Mouse (Mus musculus): ENCODE measurements around the gene Sec62.
"Not testable (repeated sequence)": the region's sequence is repeated elsewhere in the genome, so short reads cannot be mapped to it uniquely, and the experiment has no call there.

Gene Sec62

DNA sequence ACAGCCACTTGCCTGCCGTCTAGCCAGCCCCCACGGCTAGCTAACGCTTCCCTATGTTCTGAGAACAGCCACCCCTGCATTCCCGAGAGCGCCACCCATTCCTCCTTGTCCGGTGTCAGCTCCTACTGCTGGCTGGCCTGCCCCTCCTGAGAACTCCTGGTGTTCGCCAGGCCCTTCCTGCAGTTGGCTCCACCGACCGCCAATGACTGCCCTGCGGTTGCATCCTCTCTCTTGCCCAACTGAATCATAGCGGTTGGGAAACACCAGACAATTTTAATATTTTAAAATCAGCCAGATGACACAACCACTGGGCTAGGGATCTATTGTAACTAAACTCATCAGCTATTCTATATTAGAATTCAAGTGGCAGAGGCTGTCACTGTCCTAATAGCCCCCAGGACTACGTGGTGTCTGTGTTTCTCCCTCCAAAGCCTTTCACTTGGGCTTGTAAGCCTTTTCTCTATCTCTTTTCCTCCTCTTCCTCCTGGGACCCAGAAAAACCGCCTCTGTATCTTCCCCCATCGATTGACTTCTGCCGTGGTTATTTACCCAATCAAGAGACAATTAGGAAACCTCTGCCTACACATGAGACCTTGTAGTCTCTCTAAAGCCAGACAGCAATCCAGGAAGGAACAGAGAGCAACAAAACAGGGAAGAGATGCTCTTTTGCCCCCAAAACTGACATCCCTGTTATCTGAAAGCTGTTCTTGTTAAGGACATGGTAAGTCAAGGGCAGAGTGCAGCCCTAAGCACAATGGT is 39.4 kb downstream of the Sec62 start:
- DNase-seq (ENCODE audit: extremely low spot score, low spot score) = no peak

DNA sequence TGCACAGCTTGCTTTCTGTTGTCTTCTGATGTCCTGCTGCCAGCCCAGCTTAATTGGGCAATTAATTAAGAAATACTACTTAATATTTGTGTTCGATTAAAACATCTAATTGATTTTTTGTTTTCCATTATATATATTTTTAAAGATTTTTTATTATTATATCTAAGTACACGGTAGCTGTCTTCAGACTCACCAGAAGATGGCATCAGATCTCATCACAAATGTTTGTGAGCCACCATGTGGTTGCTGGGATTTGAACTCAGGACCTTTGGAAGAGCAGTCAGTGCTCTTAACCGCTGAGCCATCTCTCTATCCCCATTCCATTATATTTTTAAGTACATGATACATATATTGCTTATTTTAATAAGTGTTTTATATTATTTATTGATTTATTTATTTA is 40.6 kb downstream of the Sec62 start:
- no peak for DNase-seq (ENCODE audit: extremely low spot score, low spot score)

DNA sequence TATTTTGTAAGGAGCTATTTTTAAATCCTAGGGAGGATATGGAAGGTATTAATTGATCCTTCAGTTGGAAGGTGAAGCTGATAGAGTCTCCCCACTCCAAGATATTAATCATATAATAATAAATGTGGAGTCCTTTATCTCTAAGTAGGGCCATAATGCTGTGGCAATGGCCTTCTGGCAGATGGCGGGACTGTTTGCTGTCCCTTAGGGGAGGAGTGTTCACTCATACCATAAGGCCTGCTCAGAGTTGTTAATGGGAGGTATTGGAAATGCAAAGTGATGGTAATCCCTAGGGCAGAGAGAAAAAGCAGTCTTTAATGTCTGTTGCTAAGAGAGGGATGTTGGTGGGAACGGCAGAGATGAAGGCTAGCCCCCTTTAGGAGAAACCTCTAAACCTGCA is 53.1 kb downstream of the Sec62 start:
- no peak for DNase-seq (ENCODE audit: extremely low spot score, low spot score)

DNA sequence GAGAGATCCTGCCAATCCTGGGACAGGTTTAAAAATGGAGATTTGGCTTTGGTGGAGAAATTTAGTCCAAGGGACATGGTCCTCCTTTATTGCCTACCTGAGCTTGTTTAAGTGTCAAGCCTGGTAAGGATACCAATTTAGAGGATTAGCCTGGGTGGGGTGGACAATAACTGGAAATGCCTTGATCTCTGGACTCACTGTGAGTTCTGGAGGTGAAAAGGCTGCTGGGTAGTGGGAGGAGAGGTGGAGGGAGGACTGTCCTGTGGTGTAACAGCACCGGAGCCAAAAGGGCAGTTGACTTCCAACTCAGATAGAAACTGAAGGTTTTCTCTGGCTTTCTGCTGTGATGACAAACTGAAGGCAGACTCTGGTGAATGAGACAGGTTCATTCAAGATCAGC is 54.7 kb downstream of the Sec62 start:
- DNase-seq (ENCODE audit: extremely low spot score, low spot score) = no peak

DNA sequence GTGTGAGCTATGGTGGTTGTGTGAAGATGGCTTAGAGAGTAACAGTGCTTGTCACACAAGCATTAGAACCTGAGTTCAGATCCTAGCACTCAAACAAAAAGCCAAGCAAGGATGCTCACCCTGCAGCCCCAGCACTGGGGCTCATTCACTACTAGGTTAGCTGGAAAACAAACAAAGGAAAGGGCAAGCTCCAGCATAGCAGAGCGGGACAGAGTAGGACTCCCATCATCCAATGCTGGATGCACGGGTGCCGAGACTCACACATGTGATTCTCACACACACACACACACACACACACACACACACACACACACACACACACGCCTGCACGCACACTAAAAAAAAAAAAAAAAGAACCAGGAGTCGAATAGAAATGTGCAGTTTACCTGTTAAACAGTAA is 58.7 kb downstream of the Sec62 start:
- no peak for DNase-seq (ENCODE audit: extremely low spot score, low spot score)

DNA sequence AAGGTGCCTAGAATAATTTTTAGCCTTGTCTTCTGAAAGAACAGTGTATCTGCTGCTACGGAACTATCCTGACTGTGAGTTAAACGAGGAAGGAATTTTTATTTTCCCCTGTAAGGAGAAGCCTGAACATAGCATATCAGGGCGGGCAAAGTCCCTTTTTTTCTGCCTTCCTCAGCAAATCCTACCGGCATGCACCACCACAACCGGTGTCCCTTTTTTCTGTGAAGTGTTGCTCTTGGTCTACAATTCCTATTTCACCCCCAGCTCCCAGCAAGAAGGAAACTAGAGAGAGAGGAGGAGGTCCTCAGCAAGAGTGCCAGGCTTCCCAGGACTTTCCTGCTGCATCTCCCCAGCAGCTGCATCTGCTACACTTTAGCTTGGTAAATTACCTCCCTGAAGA is 60.9 kb downstream of the Sec62 start:
- no peak for DNase-seq (ENCODE audit: extremely low spot score, low spot score)

DNA sequence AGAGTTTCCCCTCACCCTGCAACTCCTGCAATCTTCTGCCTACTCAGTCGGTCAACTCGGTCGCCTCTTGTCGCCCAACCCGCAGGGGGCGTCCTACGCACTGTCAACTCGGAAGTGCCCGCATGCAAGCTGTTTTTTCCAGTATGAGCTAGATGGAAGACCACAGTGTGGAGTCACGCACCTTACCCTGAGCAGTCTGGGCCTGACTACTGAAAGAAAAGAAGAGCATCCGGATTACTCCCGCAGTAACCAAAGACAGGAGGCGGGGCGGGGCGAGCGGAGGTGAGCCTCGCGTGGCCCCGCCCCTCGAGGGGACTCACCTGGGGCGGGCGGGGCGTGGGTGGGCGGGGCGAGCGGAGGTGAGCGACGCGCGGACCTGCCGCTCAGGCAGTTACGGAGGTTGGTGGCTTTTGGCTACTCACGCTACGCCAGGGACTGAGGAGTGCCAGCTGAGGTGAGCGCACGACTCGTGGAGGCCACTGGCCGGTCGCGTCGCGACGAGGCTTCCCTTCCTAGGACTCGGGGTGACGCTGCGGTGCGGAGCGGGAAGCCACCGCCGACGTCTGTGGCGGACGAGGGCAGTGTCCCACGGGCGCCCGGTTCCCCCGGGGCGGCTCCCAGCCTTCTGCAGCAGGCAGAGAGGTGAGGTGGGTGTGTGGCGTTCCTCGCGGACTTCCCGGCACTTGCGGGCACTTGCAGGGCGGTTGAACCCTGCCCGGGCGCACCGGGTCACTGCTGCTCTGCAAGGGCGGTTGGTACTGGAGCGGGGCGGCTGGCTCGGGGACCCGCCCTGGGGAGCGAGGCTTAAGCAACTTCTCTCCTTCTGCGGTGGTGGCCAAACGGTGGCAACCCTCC is 63.2 kb downstream of the Sec62 start, which contains the start of gene Gpr160:
TSS of gene Gpr160 (plus strand) at position 347 of the 855 bp plus-strand sequence.
- peak; percentile 55 for DNase-seq (ENCODE audit: extremely low spot score, low spot score)

DNA sequence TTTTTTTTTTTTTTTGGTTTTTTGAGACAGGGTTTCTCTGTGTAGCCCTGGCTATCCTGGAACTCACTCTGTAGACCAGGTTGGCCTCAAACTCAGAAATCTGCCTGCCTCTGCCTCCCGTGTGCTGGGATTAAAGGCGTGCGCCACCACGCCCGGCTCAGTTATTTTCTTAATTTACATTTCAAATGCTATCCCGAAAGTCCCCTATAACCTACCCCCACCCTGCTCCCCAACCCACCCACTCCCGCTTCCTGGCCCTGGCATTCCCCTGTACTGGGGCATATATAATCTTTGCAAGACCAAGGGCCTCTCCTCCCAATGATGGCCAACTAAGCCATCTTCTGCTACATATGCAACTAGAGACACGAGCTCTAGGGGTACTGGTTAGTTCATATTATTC is 66.9 kb downstream of the Sec62 start:
- not testable (repeated sequence) for DNase-seq (ENCODE audit: extremely low spot score, low spot score)

DNA sequence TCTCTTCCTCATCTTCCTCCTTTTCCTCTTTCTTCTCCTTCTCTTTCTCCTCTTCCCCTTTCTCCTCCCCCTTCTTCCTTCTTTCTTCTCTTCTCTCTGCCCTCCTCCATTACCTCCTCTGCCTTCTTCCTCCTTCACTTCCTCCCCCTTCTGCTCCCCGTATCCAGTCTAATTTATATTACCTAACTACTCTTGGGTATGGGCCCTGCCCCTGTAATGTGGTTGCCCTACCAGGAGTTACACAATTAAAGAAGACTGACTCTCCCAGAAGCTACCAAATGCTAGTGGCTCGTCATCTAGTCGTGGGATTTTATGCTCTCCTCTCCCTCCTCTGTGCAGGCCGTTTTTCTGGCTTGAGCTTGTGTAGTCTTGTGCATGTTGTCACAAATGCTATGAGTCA is 68.0 kb downstream of the Sec62 start:
- no peak for DNase-seq (ENCODE audit: extremely low spot score, low spot score)

DNA sequence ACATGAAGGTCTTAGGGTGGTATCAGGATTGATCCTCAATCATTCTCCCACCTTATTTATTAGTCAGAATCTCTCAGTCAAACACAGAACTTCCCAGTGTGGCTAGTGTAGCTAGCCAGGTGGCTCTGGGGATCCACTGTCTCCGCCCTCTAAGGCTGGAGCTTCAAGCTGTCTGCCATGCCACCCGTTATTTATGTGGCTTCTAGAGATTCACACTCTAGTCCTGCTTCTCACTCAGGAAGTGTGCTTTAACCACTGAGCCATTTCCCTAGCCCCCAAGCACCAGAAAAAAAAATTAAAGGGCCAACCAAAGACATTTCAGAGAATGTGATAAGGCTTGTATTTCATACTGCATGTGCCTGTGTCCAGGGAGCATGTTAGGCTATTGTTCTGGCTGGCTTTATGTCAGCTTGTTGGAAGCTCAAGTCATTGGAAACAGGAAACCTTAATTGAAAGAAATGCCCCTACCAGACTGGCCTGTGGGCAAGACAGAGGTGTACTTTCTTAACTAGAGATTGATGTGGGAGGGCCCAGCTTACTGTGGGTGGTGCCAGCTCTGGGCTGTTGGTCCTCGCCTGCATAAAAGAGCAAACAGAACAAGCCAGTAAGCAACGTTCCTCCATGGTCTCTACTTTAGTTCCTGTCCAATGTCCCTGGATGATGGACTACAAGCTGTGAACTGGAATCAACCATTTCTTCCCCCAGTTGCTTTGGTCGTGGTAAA is 71.2 kb downstream of the Sec62 start:
- DNase-seq (ENCODE audit: extremely low spot score, low spot score) = no peak

DNA sequence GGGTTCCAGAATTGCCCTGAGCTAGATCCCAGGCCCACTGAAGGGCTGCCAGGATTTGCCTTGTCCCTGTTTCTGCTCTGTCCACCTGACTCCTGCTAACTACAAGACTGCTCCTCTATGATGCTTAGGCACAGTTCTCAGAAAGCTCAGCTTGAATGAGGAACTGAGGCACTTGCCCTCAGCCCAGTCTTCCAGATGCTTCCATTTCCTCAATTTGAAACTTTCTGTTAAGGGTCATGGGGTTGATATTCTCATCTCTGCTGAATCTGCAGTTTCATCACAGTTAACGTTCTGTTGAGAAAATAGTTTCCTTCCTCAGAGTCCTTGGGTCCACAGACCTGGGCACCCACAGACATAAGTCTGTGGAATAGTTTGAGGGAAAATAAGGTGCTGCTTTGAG is 72.0 kb downstream of the Sec62 start:
- DNase-seq (ENCODE audit: extremely low spot score, low spot score) = no peak

DNA sequence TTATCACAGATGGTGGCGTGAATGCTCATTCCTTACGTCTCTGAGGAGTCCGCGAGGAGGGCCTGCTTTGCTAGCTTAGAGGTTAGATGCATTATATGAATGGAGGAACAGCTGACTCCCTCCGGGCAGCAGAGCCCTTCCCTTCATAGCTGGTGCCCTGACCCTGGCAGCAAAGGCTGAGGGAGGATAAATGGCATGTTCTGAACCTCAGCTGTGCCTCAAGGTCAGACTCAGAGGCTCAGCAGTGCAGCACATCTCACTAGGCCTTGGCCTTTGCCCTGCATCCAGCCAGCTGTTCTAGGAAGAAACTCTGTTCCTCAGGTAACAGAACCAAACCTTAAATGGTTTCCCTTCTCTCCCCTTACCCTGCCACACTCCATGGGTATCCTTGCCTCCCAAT is 75.5 kb downstream of the Sec62 start:
- DNase-seq (ENCODE audit: extremely low spot score, low spot score) = no peak

DNA sequence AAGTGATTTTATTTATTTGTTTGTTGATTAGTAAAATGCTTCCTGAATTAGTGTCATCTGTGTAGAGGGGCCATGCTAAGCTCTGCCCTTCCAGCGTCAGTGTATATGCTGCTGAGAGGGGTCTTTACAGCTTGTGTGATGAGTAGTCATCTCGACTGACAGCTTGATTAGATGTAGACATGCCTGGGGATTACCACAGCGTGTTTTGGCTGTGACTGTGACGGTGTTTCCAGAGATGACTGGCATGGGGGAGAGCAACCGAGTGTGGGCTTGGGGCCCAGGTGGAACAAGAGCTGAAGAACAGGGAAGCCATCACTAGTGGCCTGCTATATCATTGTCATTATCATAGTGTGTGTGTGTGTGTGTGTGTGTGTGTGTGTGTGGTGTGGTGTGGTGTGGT is 76.0 kb downstream of the Sec62 start:
- DNase-seq (ENCODE audit: extremely low spot score, low spot score) = no peak

DNA sequence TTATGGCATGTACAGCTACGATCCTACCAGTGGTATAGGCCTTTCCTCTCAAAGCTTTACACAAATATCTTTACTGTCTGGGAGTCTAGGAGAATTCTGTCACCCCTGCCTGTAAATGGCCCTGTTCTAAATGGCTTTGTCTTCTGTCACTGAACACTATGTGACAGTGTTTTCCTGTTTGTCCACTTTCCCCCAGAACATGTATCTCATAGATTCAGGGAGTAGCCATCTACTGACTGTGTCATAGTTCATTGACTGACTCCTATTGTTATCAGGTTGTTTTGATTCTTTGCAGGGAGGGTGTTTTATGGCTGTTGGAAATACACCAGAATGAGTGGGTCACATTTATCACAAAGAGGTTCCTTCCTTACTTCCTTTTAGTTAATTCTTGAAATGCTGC is 77.3 kb downstream of the Sec62 start:
- DNase-seq (ENCODE audit: extremely low spot score, low spot score) = no peak
